Mouse (Mus musculus): ENCODE measurements around the gene Ccser2. TPM values are rescaled to one million over a fixed set of nuclear protein-coding genes. Genes with fewer than 3 reads are reported as not detected.

Ccser2 gene
- polyA plus RNA-seq, 1 experiment: 88.5 TPM

DNA sequence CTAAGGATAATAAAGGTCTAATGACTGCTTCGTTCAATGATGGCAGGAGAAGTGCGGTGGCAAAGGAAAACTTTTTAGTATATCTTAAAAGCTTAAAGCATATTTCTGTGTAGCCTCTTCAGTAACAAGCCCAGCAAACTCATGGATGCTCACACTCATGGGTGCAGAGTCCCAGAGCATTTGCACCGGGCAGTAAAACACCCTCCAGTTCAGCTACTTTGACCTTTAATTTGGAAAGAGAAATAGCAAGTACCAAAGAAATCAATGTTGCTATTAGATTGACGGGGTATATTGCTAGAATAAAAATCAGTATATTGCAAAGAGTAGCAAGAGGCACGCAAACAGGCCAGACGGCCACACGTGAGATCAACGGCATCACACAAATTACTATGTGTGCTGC lies 48.7 kb downstream of the Ccser2 start:
- Histone ChIP-seq H3K27ac (replicated peaks; ENCODE audit: low read depth, low read length) (peak overlapping the region; percentile 35), H3K4me3 (ENCODE audit: insufficient read depth, low read depth, low read length) (no peak overlapping the region)

GRCm38 (mm10) chr14:36919146-36919545 lies 49.4 kb downstream of the Ccser2 start:
- H3K27ac ChIP-seq (replicated peaks; ENCODE audit: low read depth, low read length): peak overlapping the region; percentile 93
- peak overlapping the region; percentile 62 for H3K4me3 ChIP-seq (ENCODE audit: insufficient read depth, low read depth, low read length)
- H3K4me1 ChIP-seq (ENCODE audit: control insufficient read depth, insufficient read depth, insufficient read length, low read length): peaks cover 17% of the 10 kb centered on the region

More for the DNA sequence above, 48.7 kb downstream of the Ccser2 start:
- peaks cover 17% of the 10 kb centered on the region for H3K4me1 ChIP-seq (ENCODE audit: control insufficient read depth, insufficient read depth, insufficient read length, low read length)

DNA sequence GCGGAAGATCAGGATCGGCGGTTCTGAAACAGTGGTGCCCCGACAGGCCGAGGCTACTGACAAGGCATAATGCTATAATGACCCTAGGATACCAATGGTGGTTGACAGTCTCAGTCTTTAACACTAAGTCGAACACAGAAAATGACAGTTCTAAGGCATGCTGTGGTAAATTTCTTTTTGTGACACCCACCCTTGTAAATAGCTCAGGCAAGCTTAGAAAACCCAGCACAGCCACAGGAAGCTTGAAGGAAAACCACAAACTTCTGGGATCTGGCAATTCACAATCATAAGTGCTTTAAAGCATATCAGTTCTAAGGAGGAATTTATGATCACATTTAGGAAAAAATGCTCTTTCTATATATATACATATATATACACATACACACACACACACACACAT lies 53.4 kb downstream of the Ccser2 start:
- Histone ChIP-seq H3K4me3 (ENCODE audit: insufficient read depth, low read depth, low read length) (no peak overlapping the region), H3K4me1 (ENCODE audit: control insufficient read depth, insufficient read depth, insufficient read length, low read length) (peaks cover 16% of the 10 kb centered on the region)

GRCm38 (mm10) chr14:36914473-36915005 lies 54.0 kb downstream of the Ccser2 start:
- peaks cover 13% of the 10 kb centered on the region for H3K4me1 ChIP-seq (ENCODE audit: control insufficient read depth, insufficient read depth, insufficient read length, low read length)
- no peak overlapping the region for H3K4me3 ChIP-seq (ENCODE audit: insufficient read depth, low read depth, low read length)
- H3K27ac ChIP-seq (replicated peaks; ENCODE audit: low read depth, low read length): no peak overlapping the region

More for the DNA sequence above, 53.4 kb downstream of the Ccser2 start:
- no peak overlapping the region for H3K27ac ChIP-seq (replicated peaks; ENCODE audit: low read depth, low read length)

GRCm38 (mm10) chr14:36911738-36912137 lies 56.8 kb downstream of the Ccser2 start:
- Histone ChIP-seq H3K27ac (replicated peaks; ENCODE audit: low read depth, low read length) (no peak overlapping the region), H3K4me1 (ENCODE audit: control insufficient read depth, insufficient read depth, insufficient read length, low read length) (peaks cover 7% of the 10 kb centered on the region; the same call in 1 of the 2 replicates), H3K4me3 (ENCODE audit: insufficient read depth, low read depth, low read length) (no peak overlapping the region)

GRCm38 (mm10) chr14:36905809-36906522 lies 62.6 kb downstream of the Ccser2 start:
- Histone ChIP-seq H3K4me3 (ENCODE audit: insufficient read depth, low read depth, low read length) (no peak overlapping the region), H3K4me1 (ENCODE audit: control insufficient read depth, insufficient read depth, insufficient read length, low read length) (no peaks in the 10 kb centered on the region), H3K27ac (replicated peaks; ENCODE audit: low read depth, low read length) (no peak overlapping the region)

GRCm38 (mm10) chr14:36904206-36904605 lies 64.4 kb downstream of the Ccser2 start:
- Histone ChIP-seq H3K4me1 (ENCODE audit: control insufficient read depth, insufficient read depth, insufficient read length, low read length) (no peaks in the 10 kb centered on the region), H3K4me3 (ENCODE audit: insufficient read depth, low read depth, low read length) (no peak overlapping the region), H3K27ac (replicated peaks; ENCODE audit: low read depth, low read length) (no peak overlapping the region)

GRCm38 (mm10) chr14:36900883-36901282 lies 67.7 kb downstream of the Ccser2 start:
- Histone ChIP-seq H3K27ac (replicated peaks; ENCODE audit: low read depth, low read length) (no peak overlapping the region), H3K4me3 (ENCODE audit: insufficient read depth, low read depth, low read length) (no peak overlapping the region)

GRCm38 (mm10) chr14:36894701-36895100 lies 73.9 kb downstream of the Ccser2 start:
- Histone ChIP-seq H3K4me1 (ENCODE audit: control insufficient read depth, insufficient read depth, insufficient read length, low read length) (no peaks in the 10 kb centered on the region), H3K27ac (replicated peaks; ENCODE audit: low read depth, low read length) (no peak overlapping the region), H3K4me3 (ENCODE audit: insufficient read depth, low read depth, low read length) (no peak overlapping the region)

More at GRCm38 (mm10) chr14:36900883-36901282, 67.7 kb downstream of the Ccser2 start:
- no peaks in the 10 kb centered on the region for H3K4me1 ChIP-seq (ENCODE audit: control insufficient read depth, insufficient read depth, insufficient read length, low read length)

DNA sequence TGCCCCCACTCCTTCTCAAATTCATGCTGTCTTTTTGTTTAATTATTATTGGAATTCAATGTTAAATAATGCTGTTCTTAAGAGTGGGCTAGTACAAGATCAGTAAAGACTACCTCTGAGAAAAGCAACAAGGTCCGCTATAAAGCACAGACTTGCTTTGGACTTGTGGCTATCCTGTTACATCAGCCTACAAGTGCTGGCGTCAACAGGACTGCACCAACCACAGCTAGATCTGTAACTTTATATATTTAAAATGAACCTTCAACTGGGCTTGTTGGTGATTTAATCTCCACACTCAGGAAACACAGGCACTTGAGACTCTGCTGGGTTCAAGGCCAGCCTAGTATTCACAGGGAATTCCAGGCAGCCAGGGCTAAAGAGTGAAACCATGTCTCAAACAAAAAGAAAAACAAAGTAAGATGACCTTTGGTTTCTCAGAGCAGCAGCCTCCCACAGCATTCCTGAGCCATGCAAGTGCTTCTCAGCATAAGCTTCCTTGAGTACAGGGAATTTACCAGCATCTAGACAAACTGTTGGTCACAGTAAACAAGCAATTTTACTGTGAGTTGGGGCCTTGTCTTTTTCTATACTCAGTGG lies 75.7 kb downstream of the Ccser2 start:
- no peak overlapping the region for H3K27ac ChIP-seq (replicated peaks; ENCODE audit: low read depth, low read length)
- no peak overlapping the region for H3K4me3 ChIP-seq (ENCODE audit: insufficient read depth, low read depth, low read length)
- H3K4me1 ChIP-seq (ENCODE audit: control insufficient read depth, insufficient read depth, insufficient read length, low read length): no peaks in the 10 kb centered on the region

GRCm38 (mm10) chr14:36890130-36890529 lies 78.4 kb downstream of the Ccser2 start:
- H3K4me3 ChIP-seq (ENCODE audit: insufficient read depth, low read depth, low read length): no peak overlapping the region
- no peak overlapping the region for H3K27ac ChIP-seq (replicated peaks; ENCODE audit: low read depth, low read length)
- no peaks in the 10 kb centered on the region for H3K4me1 ChIP-seq (ENCODE audit: control insufficient read depth, insufficient read depth, insufficient read length, low read length)

DNA sequence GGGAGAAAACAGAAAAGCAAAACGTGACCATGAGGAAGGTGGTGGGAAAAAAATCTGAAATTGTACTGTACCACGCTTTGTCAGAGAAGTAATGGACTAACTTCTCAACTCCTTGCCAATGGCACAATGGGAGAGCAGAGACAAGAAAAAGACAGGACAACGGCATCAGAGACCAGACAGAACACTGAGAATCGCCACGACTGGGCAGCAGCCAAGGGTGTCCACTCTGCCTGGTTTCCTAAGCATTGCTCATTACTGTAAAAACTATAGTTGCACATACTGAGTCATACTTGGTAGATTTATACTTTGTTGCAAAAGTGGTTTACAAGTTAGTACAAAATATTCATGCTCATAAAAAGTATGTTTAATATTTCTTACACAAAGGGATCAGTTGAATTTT lies 82.9 kb downstream of the Ccser2 start:
- Histone ChIP-seq H3K27ac (replicated peaks; ENCODE audit: low read depth, low read length) (no peak overlapping the region), H3K4me1 (ENCODE audit: control insufficient read depth, insufficient read depth, insufficient read length, low read length) (no peaks in the 10 kb centered on the region), H3K4me3 (ENCODE audit: insufficient read depth, low read depth, low read length) (no peak overlapping the region)

DNA sequence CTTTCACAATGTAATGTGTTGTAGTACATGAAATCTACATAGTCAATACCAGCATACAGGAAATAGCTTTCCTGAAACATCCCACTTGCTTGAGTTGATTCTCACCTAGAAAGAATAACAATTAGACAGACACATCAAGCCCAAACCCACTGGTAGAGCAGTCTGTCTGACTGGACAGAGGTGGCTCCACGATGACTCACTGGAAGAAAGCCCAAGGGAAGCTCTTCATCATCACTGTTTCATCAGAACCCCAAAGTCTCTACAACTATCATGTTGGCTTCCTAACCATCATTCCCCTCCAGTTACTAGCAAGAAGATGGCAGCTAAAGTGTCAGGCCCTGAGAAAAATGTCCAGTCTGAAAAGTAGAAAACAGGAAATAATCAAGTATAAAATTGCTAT lies 83.5 kb downstream of the Ccser2 start:
- no peak overlapping the region for H3K27ac ChIP-seq (replicated peaks; ENCODE audit: low read depth, low read length)
- no peaks in the 10 kb centered on the region for H3K4me1 ChIP-seq (ENCODE audit: control insufficient read depth, insufficient read depth, insufficient read length, low read length)
- H3K4me3 ChIP-seq (ENCODE audit: insufficient read depth, low read depth, low read length): no peak overlapping the region

DNA sequence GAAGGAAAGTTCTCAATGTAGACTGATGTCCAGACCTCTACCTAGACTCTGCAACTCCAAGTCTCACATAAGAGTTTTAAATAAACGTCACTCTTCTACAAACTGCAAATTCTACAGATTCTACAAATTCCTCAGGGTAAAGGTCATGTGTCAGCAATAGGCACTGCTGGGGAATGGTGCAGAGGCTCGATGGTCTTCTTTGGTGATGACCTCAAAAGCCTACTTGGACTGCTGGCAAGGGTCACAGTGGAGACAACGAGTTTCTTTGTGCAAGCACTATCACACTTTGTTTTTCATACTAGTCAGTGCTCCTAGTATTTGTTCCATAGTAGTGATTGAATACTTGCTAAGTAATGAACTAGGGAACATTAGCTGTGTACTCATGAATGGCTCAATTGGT lies 85.0 kb downstream of the Ccser2 start:
- Histone ChIP-seq H3K4me3 (ENCODE audit: insufficient read depth, low read depth, low read length) (no peak overlapping the region), H3K27ac (replicated peaks; ENCODE audit: low read depth, low read length) (no peak overlapping the region), H3K4me1 (ENCODE audit: control insufficient read depth, insufficient read depth, insufficient read length, low read length) (no peaks in the 10 kb centered on the region)

- no peak overlapping the region for H3K4me3 ChIP-seq (ENCODE audit: insufficient read depth, low read depth, low read length)
- H3K27ac ChIP-seq (replicated peaks; ENCODE audit: low read depth, low read length): no peak overlapping the region
Measured at GRCm38 (mm10) chr14:36870257-36870656, 98.3 kb downstream of the Ccser2 start.

More at GRCm38 (mm10) chr14:36870257-36870656, 98.3 kb downstream of the Ccser2 start:
- H3K4me1 ChIP-seq (ENCODE audit: control insufficient read depth, insufficient read depth, insufficient read length, low read length): no peaks in the 10 kb centered on the region
